Mouse (Mus musculus) thymus, postnatal 10 days (tissue): ENCODE data around the gene Ier5l.

ENCODE experiments used
- DNase-seq, 2 experiments: peaks; one replicate each; pipeline ENCODE4 v3.0.0; 2021; ENCODE audit warnings: low spot score in 2 of 2

The Ier5l gene

DNA sequence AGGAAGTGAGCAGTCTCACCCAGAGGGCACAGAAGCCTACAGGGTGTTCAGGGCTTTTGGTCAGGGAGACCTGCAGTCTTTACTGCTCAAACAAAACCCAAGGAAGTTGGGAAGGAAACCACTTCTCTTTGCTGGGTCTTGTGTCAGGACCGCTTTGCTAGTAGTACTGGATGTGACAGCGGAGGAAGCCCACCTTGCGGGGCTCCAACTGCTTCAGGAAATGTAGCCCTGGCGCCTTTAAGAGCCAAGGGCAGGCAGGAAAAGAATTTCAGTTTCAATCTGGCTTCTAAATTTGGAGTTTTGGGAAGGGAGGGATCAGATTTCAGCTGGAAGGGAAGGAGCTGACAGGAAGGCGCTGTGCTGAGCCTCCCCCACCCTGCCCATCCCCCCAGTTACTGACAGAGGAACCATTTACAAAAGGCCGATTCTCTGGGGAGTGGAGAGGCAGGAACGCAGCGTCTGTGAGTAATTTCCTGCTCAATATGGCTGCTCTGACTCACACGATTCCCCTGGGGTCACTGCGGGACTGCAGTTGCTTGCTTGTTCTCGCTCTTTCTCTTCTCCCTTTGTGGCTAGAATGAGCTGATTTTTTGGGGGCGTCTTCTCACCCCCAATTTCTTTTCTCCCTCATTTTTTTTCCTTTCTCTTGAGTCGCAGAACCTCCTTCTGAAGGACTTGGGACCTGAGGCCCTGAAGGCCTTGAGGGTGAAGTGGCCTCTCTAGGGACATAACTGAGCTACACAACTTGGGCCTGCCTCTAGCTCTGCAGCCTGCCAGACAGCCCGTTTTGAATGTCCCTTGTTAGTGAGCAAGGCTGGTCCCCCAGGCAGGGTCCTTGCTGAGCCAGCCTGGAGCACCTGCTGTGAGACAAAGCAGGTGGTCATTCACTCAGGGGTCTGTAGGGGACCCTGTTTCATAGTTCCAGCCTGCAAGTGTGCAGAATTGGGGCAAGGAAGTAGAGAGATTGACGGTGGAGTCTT is 32.2 kb downstream of the Ier5l start:
- peak; percentile 23 to 38 for DNase-seq

DNA sequence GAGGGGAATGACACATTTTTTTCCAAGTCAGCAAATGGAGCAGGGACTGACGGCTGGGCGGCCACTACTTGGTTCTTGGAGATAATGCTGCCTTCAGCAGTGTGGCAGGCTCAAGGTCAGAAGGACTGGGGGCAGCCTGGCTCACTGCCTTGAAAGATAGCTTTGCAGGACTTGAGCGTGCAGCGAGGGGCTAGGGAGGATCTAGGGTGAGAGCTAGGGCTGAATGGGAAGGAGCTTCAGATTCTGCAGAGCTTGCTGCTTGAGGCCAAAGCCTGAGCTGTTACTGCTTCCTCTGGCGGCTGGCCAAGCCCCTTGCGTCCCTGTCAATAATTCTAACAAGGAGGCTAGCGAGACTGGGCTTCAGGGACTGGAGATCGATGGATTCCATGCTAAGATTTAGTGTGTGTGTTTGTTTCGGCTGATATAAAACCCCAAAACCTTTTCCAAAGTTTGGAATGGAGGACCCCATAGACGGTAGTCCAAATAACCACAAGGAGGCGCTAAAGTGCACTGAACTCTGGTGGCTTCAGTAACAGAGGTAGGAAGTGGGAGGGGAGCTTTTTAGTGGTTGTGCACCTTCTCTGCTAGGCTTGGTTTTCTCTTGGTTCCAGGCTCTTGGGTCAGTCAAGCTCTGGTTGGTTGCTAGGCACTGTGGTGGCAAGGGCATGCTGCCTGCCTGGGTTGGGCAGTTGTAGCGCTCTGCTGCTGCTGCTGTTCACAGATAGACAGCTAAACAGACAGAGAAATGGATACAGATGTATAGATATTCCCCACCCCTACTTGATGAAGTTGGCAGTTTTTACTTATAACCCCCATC is 33.1 kb downstream of the Ier5l start:
- peak; percentile 55 to 85 for DNase-seq

DNA sequence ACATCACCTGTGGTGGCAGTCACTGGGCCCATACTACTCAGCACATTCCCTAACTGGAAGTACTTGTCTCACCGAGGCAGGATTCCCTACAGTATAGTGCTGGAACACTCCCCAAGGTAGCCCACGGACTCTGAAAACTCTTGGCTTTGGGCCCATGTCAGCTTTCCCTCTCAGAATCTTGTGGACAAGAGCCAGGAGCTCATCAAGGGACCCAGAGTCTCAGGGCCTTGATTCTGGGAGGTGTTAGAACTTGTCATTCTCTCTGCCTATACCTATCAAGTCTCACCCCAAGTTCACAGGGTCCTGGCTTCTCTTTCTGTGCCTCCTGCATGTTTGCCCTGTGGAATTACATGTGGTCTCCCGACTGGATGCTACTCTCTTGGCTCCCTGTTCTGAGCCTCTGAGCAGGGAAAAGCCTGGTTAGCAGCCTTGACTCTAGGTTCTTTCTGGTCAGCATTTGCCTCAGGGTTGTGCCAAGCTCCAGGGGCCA is 33.8 kb downstream of the Ier5l start:
- no peak for DNase-seq

DNA sequence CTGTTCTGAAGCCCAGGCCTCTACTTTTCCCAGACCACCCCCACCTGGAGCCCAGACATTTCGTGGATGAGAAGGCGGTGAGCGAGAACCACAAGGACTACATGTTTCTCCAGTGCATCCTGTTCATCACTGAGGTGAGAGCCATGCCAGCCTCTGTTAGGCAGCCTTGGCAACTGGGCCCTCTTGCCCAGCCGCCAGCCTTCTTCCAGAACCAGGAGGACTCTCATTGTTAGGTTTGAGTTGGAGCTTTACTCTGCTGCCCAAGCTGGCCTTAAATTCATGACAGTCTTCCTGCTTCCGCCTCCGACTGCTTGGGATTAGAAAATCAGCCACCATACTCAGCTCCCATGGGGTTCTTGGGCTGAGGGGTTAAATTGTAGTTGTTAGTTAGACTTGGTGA is 34.4 kb downstream of the Ier5l start:
- DNase-seq = no peak

DNA sequence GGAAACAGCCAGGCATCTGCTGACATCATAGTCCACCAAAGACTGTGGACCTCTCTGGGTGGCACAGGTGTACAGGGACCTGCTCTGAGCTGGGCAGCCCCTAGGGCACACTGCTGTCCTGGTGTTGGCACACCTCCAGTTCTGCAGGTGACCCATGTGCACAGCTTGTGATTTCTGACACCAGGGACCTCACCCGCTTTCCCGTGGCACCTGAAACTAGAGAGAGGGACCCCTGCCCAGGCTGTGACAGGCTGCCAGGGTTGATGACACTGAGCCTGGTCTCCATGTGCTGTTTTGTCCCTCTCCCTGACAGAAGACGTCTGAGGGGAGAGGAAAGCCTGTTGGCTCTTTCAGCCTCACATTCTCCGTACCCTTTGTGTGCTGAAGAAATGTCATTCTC is 36.2 kb downstream of the Ier5l start:
- no peak for DNase-seq

DNA sequence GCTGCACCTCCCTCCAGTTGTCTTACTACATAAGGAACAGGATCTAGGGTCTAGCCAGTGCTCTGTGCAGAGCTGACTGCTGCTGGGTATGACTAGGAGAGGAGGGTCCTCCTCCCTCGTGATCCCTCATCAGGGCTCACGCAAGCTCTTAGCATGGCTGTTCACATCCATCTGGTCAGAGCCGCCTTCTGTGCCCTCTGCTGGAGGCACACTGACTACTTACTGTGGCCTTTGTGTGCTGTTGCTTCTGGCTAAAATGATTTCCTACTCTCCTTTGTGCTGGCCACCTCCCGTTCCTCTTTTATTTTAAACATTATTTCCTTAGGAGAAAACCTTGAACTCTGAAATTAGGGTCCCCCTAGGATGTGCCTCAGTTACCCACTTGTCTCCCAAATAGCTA is 37.2 kb downstream of the Ier5l start:
- DNase-seq = no peak

DNA sequence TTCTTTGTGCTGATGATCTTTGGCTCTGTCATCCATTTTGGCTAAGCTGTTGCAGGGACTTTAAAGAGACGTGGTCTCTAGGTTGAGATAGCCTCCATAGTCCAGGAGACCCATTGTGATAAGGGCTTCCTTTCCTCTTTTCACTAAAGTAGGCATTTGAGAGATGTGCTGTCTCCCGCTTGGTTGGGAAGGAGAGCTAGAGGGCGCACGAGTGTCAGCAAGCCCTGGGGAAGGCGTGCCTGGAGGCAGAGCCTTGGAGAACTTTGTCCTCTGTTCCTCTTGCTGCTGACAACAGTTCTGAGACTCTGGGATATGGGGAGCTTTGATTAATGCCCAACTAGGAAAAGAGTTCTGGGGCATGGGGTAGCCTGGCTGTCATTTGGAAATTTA is 37.9 kb downstream of the Ier5l start:
- no peak for DNase-seq

DNA sequence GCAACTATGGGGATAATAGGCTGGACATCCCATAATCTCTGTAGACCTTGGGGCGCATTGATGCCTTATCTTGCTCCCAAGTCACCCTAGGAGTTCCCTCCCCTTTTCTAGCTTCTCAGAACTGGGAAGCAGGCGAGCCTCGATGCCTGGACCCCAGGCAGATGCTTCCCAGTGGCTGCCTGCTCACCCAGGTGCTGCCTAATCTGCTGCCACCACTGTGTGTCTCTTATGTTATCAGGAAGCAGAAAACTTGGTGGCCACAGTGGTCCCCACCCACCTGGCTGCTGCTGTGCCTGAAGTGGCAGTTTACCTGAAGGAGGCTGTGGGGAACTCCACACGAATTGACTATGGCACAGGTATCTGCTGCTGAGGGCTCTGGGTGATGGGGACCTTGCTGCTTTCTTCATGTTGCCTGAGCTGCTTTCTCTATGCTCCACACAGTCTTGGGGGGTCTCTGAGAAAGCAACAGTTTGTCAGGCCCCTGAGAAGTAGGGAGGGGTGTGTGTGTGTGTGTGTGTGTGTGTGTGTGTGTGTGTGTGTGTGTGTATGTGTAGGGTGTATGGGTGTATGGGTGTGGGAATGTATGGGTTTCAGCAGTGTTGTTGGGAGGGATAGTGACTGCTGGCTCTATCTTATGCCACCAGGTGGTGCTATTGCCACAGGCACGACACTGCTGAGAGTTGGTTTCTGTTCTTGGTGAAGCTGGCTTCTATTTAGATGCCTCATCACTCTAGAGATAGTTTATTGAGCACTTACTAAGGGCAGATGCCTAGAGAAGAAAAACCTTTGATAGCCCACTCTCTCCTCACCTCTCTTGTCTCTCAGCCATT is 38.5 kb downstream of the Ier5l start:
- DNase-seq = peak; percentile 28 to 73

DNA sequence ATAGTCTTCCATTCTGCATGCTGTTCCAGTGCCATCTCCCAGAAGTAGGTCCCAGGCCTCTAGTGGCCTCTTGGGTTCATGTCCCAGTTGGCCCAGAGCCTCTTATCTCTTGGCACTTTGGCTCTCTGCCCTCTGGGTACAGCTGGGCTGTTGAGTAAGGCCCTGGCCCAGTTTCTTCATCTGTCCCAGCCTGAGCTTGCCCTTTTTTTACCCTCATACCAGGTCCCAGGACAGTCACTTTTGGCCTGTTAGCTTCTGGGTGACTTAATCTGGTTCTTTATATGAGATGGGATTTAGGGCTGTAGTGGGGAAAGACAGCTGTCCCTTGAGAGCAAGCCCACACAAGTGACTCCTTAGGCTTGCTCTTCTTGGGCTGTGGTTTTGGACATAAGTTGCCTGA is 44.9 kb downstream of the Ier5l start:
- no peak for DNase-seq
